Mouse (Mus musculus): Measurements from ENCODE around the gene Foxs1.

- TF ChIP-seq CTCF (IDR thresholded peaks at IDR 0.05; ENCODE audit: low read depth), result no peak
- TF ChIP-seq EP300 (IDR thresholded peaks at IDR 0.05; ENCODE audit: low read depth), result no peak
Measured at GRCm38 (mm10) chr2:152965555-152965954, 32.5 kb upstream of the Foxs1 start.

Measured in liver, embryonic 14.5 days (tissue).